Mouse (Mus musculus): Measurements from ENCODE around the gene Dnajc2. TPM values are rescaled to one million over a fixed set of nuclear protein-coding genes. Genes with fewer than 3 reads are reported as not detected.

Dnajc2 gene
- polyA plus RNA-seq, 1 experiment from 2014 or later: 75.4 TPM

DNA sequence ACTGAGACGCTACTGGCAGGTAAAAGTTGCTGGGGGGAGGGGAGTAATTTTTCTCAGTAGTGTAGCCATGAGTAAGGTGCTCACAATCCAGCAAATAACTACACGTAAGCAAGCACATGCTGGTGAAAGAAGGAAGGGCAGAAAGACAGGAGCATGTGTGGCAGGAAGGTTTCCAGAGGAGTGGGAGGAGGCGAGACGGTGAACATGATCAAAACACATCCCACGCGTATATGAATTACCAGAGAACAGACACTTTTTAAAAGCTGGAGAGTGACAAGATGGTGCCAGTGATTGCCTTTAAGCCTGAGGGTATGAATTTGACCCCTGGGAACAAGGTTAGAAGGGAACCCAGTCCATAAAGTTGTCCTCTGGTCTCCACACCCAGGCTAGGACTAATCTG, 15.2 kb downstream of the Dnajc2 start:
- Histone ChIP-seq H3K9ac (replicated peaks; ENCODE audit: low read length) (no peak overlapping the region), H3K27me3 (ENCODE audit: control insufficient read depth, insufficient read depth, low read length) (no peaks in the 10 kb centered on the region), H3K27ac (replicated peaks; ENCODE audit: low read depth, low read length) (no peak overlapping the region), H3K4me1 (ENCODE audit: control insufficient read depth, insufficient read depth, low read length) (no peaks in the 10 kb centered on the region), H3K4me3 (replicated peaks; ENCODE audit: low read depth, low read length) (no peak overlapping the region), H3K9me3 (ENCODE audit: control insufficient read depth, low read length) (no peaks in the 10 kb centered on the region), H3K36me3 (ENCODE audit: control insufficient read depth, insufficient read depth, low read length) (peaks cover 70% of the 10 kb centered on the region), H3K4me2 (ENCODE audit: low read length) (no peak overlapping the region)
- WGBS: 96% methylated on average over 6 of the region's 6 CpGs
- no peak for DNase-seq
- ATAC-seq (ENCODE audit: low FRiP score, low TSS enrichment): no peak

DNA sequence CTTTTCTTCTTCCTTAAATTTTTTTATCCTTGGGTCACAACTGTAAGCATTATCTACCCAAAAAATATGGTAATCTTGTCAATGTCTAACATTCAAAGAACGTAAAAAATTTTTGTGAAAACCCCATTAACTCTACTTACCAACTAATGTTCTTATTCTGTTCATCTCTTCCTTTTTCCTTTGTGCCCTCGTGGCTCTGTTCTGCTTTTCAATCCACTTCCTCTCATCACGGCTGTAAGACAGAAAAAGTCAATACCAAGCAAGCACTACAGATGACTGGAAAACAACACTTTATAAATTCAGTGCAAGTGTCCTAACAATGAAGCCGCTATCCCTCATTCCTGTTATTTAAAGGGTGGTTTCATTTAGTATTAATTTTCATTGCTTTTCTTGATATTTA, 16.5 kb downstream of the Dnajc2 start:
- Histone ChIP-seq H3K27ac (replicated peaks; ENCODE audit: low read depth, low read length) (no peak overlapping the region), H3K9ac (replicated peaks; ENCODE audit: low read length) (no peak overlapping the region), H3K4me3 (replicated peaks; ENCODE audit: low read depth, low read length) (no peak overlapping the region), H3K4me2 (ENCODE audit: low read length) (no peak overlapping the region), H3K4me1 (ENCODE audit: control insufficient read depth, insufficient read depth, low read length) (no peaks in the 10 kb centered on the region), H3K36me3 (ENCODE audit: control insufficient read depth, insufficient read depth, low read length) (peaks cover 70% of the 10 kb centered on the region), H3K27me3 (ENCODE audit: control insufficient read depth, insufficient read depth, low read length) (no peaks in the 10 kb centered on the region), H3K9me3 (ENCODE audit: control insufficient read depth, low read length) (no peaks in the 10 kb centered on the region)
- DNase-seq: no peak
- ATAC-seq (ENCODE audit: low FRiP score, low TSS enrichment): no peak
- WGBS: 94% methylated on average over 4 of the region's 4 CpGs

DNA sequence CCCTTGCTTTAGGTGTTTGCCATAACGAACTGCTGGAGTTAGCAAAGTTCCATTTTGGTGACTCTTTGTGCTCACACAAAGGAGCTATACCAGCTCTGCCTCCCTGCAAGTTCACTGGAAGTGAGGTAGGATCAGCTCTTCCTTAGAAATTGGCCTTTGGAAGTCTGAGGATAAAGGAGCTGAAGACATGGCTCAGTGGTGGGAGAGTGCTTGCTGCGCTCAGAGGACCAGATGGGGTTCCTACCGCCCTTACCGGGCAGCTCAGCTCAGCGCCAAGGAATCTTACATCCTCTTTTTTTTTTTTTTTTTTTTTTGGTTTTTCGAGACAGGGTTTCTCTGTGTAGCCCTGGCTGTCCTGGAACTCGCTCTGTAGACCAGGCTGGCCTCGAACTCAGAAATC, 39.1 kb downstream of the Dnajc2 start:
- no peak overlapping the region for H3K4me3 ChIP-seq (replicated peaks; ENCODE audit: low read depth, low read length)
- H3K27ac ChIP-seq (replicated peaks; ENCODE audit: low read depth, low read length): no peak overlapping the region
- WGBS: 96% methylated on average over 6 of the region's 8 CpGs
- H3K9me3 ChIP-seq (ENCODE audit: control insufficient read depth, low read length): no peaks in the 10 kb centered on the region
- ATAC-seq (ENCODE audit: low FRiP score, low TSS enrichment) (no peak), DNase-seq (no peak)
- no peaks in the 10 kb centered on the region for H3K27me3 ChIP-seq (ENCODE audit: control insufficient read depth, insufficient read depth, low read length)
- H3K9ac ChIP-seq (replicated peaks; ENCODE audit: low read length): no peak overlapping the region
- H3K4me2 ChIP-seq (ENCODE audit: low read length): no peak overlapping the region
- peaks cover 94% of the 10 kb centered on the region for H3K36me3 ChIP-seq (ENCODE audit: control insufficient read depth, insufficient read depth, low read length)
- H3K4me1 ChIP-seq (ENCODE audit: control insufficient read depth, insufficient read depth, low read length): no peaks in the 10 kb centered on the region

- Histone ChIP-seq H3K4me1 (ENCODE audit: control insufficient read depth, insufficient read depth, low read length) (no peaks in the 10 kb centered on the region), H3K27me3 (ENCODE audit: control insufficient read depth, insufficient read depth, low read length) (no peaks in the 10 kb centered on the region), H3K36me3 (ENCODE audit: control insufficient read depth, insufficient read depth, low read length) (peaks cover 96% of the 10 kb centered on the region), H3K4me2 (ENCODE audit: low read length) (no peak overlapping the region), H3K9ac (replicated peaks; ENCODE audit: low read length) (no peak overlapping the region), H3K4me3 (replicated peaks; ENCODE audit: low read depth, low read length) (no peak overlapping the region), H3K27ac (replicated peaks; ENCODE audit: low read depth, low read length) (no peak overlapping the region), H3K9me3 (ENCODE audit: control insufficient read depth, low read length) (no peaks in the 10 kb centered on the region)
- no peak for DNase-seq
- ATAC-seq (ENCODE audit: low FRiP score, low TSS enrichment): no peak
Observed at GRCm38 (mm10) chr5:21744651-21745050, 40.4 kb downstream of the Dnajc2 start.

- Histone ChIP-seq H3K9ac (replicated peaks; ENCODE audit: low read length) (no peak overlapping the region), H3K4me2 (ENCODE audit: low read length) (no peak overlapping the region), H3K9me3 (ENCODE audit: control insufficient read depth, low read length) (no peaks in the 10 kb centered on the region), H3K4me1 (ENCODE audit: control insufficient read depth, insufficient read depth, low read length) (no peaks in the 10 kb centered on the region), H3K4me3 (replicated peaks; ENCODE audit: low read depth, low read length) (no peak overlapping the region), H3K27ac (replicated peaks; ENCODE audit: low read depth, low read length) (no peak overlapping the region), H3K36me3 (ENCODE audit: control insufficient read depth, insufficient read depth, low read length) (peaks cover 96% of the 10 kb centered on the region), H3K27me3 (ENCODE audit: control insufficient read depth, insufficient read depth, low read length) (no peaks in the 10 kb centered on the region)
- no peak for ATAC-seq (ENCODE audit: low FRiP score, low TSS enrichment)
- no peak for DNase-seq
- 95% methylated on average over 10 of the region's 10 CpGs for WGBS
Observed at GRCm38 (mm10) chr5:21743606-21744005, 41.4 kb downstream of the Dnajc2 start.

GRCm38 (mm10) chr5:21739881-21740280, 45.2 kb downstream of the Dnajc2 start:
- Histone ChIP-seq H3K27me3 (ENCODE audit: control insufficient read depth, insufficient read depth, low read length) (no peaks in the 10 kb centered on the region), H3K27ac (replicated peaks; ENCODE audit: low read depth, low read length) (no peak overlapping the region), H3K4me3 (replicated peaks; ENCODE audit: low read depth, low read length) (no peak overlapping the region), H3K36me3 (ENCODE audit: control insufficient read depth, insufficient read depth, low read length) (peaks cover 59% of the 10 kb centered on the region), H3K4me2 (ENCODE audit: low read length) (no peak overlapping the region), H3K9ac (replicated peaks; ENCODE audit: low read length) (no peak overlapping the region), H3K9me3 (ENCODE audit: control insufficient read depth, low read length) (no peaks in the 10 kb centered on the region), H3K4me1 (ENCODE audit: control insufficient read depth, insufficient read depth, low read length) (peaks cover 9% of the 10 kb centered on the region)
- DNase-seq: no peak
- no peak for ATAC-seq (ENCODE audit: low FRiP score, low TSS enrichment)
- WGBS: 92% methylated on average over 13 of the region's 13 CpGs

GRCm38 (mm10) chr5:21739120-21739519, 45.9 kb downstream of the Dnajc2 start:
- Histone ChIP-seq H3K27ac (replicated peaks; ENCODE audit: low read depth, low read length) (no peak overlapping the region), H3K4me1 (ENCODE audit: control insufficient read depth, insufficient read depth, low read length) (peaks cover 9% of the 10 kb centered on the region), H3K4me3 (replicated peaks; ENCODE audit: low read depth, low read length) (no peak overlapping the region), H3K36me3 (ENCODE audit: control insufficient read depth, insufficient read depth, low read length) (peaks cover 52% of the 10 kb centered on the region), H3K9ac (replicated peaks; ENCODE audit: low read length) (no peak overlapping the region), H3K4me2 (ENCODE audit: low read length) (no peak overlapping the region), H3K9me3 (ENCODE audit: control insufficient read depth, low read length) (no peaks in the 10 kb centered on the region), H3K27me3 (ENCODE audit: control insufficient read depth, insufficient read depth, low read length) (no peaks in the 10 kb centered on the region)
- DNase-seq (no peak), ATAC-seq (ENCODE audit: low FRiP score, low TSS enrichment) (no peak)
- 92% methylated on average over 11 of the region's 11 CpGs for WGBS

DNA sequence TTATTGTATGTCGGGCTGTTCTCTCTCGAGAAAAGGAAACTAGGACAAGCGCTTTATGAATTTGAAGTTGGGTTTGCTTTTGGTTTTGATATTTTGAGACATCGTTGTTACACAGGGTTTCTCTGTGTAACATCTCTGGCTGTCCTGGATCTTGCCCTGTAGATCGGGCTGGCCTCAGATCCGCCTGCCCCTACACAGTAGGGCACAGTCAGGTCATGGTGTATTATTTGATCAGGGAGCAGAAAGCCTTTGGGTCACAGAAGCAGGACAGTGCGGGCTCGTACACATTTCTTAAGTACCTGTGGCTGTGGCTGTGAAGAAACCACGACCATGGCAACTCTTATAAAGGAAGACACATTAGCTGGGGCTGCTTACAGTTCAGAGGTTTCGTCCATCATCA, 47.4 kb downstream of the Dnajc2 start:
- Histone ChIP-seq H3K27me3 (ENCODE audit: control insufficient read depth, insufficient read depth, low read length) (no peaks in the 10 kb centered on the region), H3K4me2 (ENCODE audit: low read length) (peak overlapping the region; percentile 79), H3K36me3 (ENCODE audit: control insufficient read depth, insufficient read depth, low read length) (peaks cover 37% of the 10 kb centered on the region), H3K9ac (replicated peaks; ENCODE audit: low read length) (peak overlapping the region; percentile 90), H3K4me3 (replicated peaks; ENCODE audit: low read depth, low read length) (peak overlapping the region; percentile 97), H3K27ac (replicated peaks; ENCODE audit: low read depth, low read length) (no peak overlapping the region), H3K4me1 (ENCODE audit: control insufficient read depth, insufficient read depth, low read length) (peaks cover 16% of the 10 kb centered on the region), H3K9me3 (ENCODE audit: control insufficient read depth, low read length) (no peaks in the 10 kb centered on the region)
- ATAC-seq (ENCODE audit: low FRiP score, low TSS enrichment) (no peak), DNase-seq (no peak)
- WGBS: 32% methylated on average over 10 of the region's 10 CpGs

DNA sequence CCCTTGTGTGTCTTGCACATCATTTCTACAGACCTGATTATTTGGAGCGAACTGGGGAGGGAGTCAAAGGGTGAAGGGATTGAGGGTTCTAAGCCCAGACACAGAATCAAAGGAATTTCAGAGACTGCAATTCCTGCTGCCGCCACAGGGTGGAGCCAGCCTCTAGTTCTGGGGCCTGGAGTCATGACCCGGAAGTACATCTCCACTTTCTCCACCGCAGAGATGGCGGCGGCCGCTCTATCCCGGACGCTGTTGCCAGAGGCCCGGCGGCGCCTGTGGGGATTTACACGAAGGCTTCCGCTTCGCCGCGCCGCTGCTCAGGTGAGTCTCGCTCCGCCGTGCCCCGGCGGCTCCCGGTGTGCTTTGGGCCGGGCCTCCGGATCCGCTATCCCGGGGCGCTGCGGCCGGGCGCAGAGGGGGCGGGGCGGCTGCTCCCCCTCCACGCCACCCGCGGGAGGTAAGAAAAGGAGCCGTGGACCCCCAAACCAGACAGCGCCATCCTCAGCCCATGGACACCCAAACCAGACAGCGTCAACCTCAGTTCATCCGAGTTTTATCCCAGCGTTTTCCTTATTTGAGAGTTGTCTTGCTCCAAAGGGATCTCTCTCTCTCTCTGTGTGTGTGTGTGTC, 48.0 kb downstream of the Dnajc2 start, which contains the start of gene Pmpcb:
Gene Pmpcb (plus strand): TSS at position 186 of the 630 bp plus-strand sequence.
- WGBS: under 1% methylated on average over 42 of the region's 42 CpGs
- Histone ChIP-seq H3K4me1 (ENCODE audit: control insufficient read depth, insufficient read depth, low read length) (peaks cover 22% of the 10 kb centered on the region), H3K4me3 (replicated peaks; ENCODE audit: low read depth, low read length) (peak within 1 kb of the TSS; percentile 97), H3K36me3 (ENCODE audit: control insufficient read depth, insufficient read depth, low read length) (peaks cover 31% of the 10 kb centered on the region), H3K27ac (replicated peaks; ENCODE audit: low read depth, low read length) (peak within 1 kb of the TSS; percentile 86), H3K4me2 (ENCODE audit: low read length) (peak within 1 kb of the TSS; percentile 79), H3K27me3 (ENCODE audit: control insufficient read depth, insufficient read depth, low read length) (no peaks in the 10 kb centered on the region), H3K9ac (replicated peaks; ENCODE audit: low read length) (peak within 1 kb of the TSS; percentile 90), H3K9me3 (ENCODE audit: control insufficient read depth, low read length) (no peaks in the 10 kb centered on the region)
- ATAC-seq (ENCODE audit: low FRiP score, low TSS enrichment) (peak; percentile 79), DNase-seq (peak; percentile 95)
